Mouse (Mus musculus) CH12.LX (cell line): ENCODE results near the gene Cd320. TPM values are rescaled to one million over a fixed set of nuclear protein-coding genes. Genes with fewer than 3 reads are reported as not detected.

Source experiments
- DNase-seq: peaks from one replicate; pipeline ENCODE4 v3.0.0-alpha.2; 2013; ENCODE audit errors: extremely low read depth
- H3K27ac ChIP-seq: 2 replicates; pipeline ENCODE4 v1.5.1; 2012; ENCODE audit warnings: low read depth, mild to moderate bottlenecking, control low read depth, moderate library complexity; ENCODE audit not compliant: insufficient read depth
- H3K27me3 ChIP-seq: replicated peaks from 2 replicates; pipeline ENCODE3; 2012; ENCODE audit warnings: inconsistent platforms
- H3K36me3 ChIP-seq, 2 experiments: replicated peaks in 1 of 2; 2 replicates each; pipeline versions ENCODE3 to v1.6.1; 2012; ENCODE audit warnings: inconsistent platforms in 1 of 2, low read length in 1 of 2, mild to moderate bottlenecking in 1 of 2, mixed read lengths in 1 of 2, moderate library complexity in 1 of 2; ENCODE audit not compliant: control insufficient read depth in 1 of 2, insufficient read depth in 1 of 2
- H3K4me1 ChIP-seq, 2 experiments: 2 replicates each; pipeline ENCODE4 v1.6.1; 2012; ENCODE audit warnings: inconsistent platforms in 1 of 2, moderate library complexity in 1 of 2; ENCODE audit not compliant: insufficient read depth in 2 of 2, control insufficient read depth in 1 of 2
- H3K4me2 ChIP-seq: 2 replicates; pipeline ENCODE4 v1.6.1; 2012; ENCODE audit warnings: low read depth, mild to moderate bottlenecking, control low read depth; ENCODE audit not compliant: poor library complexity, insufficient read depth, severe bottlenecking
- H3K4me3 ChIP-seq, 3 experiments: fragments of 150-350 bp in 1 of 3; sonication (generic) in 1 of 3; replicated peaks in 1 of 3; 2 replicates each; pipeline versions ENCODE3 to v1.5.1; 2011 to 2012; ENCODE audit warnings: low read depth in 2 of 3, low read length in 2 of 3, mild to moderate bottlenecking in 2 of 3, moderate library complexity in 2 of 3, control low read depth in 1 of 3, improper control_type of control experiment in 1 of 3, inconsistent platforms in 1 of 3, mixed read lengths in 1 of 3; ENCODE audit not compliant: poor library complexity in 1 of 3
- H3K79me2 ChIP-seq: replicated peaks from 2 replicates; pipeline ENCODE4 v1.6.1; 2012; ENCODE audit warnings: mild to moderate bottlenecking, moderate library complexity; ENCODE audit not compliant: control insufficient read depth, poor library complexity, insufficient read depth, severe bottlenecking; ENCODE audit errors: extremely low read depth
- H3K9ac ChIP-seq: 2 replicates; pipeline ENCODE4 v1.6.1; 2012; ENCODE audit warnings: low read depth, mild to moderate bottlenecking, control low read depth, moderate library complexity; ENCODE audit not compliant: insufficient read depth
- H3K9me3 ChIP-seq: replicated peaks from 2 replicates; pipeline ENCODE3; 2012; ENCODE audit warnings: low read length, inconsistent platforms, mixed read lengths
- BHLHE40 ChIP-seq: IDR thresholded peaks from 2 replicates; pipeline ENCODE4 v1.6.1; 2011; ENCODE audit warnings: mild to moderate bottlenecking, low read depth, low read length, improper control_type of control experiment
- CHD2 ChIP-seq: IDR thresholded peaks from 2 replicates; pipeline ENCODE4 v1.6.1; 2011; ENCODE audit warnings: low read length, improper control_type of control experiment
- CTCF ChIP-seq, 2 experiments: IDR thresholded peaks in 1 of 2; conservative IDR thresholded peaks in 1 of 2; 2 replicates each; pipeline ENCODE4 v1.5.1; 2011 to 2012; ENCODE audit warnings: low read depth in 2 of 2, low read length in 2 of 2, improper control_type of control experiment in 1 of 2, inconsistent platforms in 1 of 2, mild to moderate bottlenecking in 1 of 2, moderate library complexity in 1 of 2
- ELF1 ChIP-seq: IDR thresholded peaks from 2 replicates; pipeline ENCODE4 v1.6.1; 2014; ENCODE audit warnings: low read depth, mild to moderate bottlenecking, inconsistent platforms, low read length, improper control_type of control experiment
- ETS1 ChIP-seq: conservative IDR thresholded peaks from 2 replicates; pipeline ENCODE4 v1.6.1; 2012; ENCODE audit warnings: low read depth, mild to moderate bottlenecking, inconsistent platforms, low read length, improper control_type of control experiment, moderate library complexity
- HCFC1 ChIP-seq: IDR thresholded peaks from 2 replicates; pipeline ENCODE4 v1.6.1; 2012; ENCODE audit warnings: low read depth, mild to moderate bottlenecking, inconsistent platforms, low read length, improper control_type of control experiment
- IRF4 ChIP-seq: IDR thresholded peaks from 2 replicates; pipeline ENCODE4 v1.6.1; 2014; ENCODE audit warnings: low read depth, mild to moderate bottlenecking, inconsistent platforms, low read length, improper control_type of control experiment
- JUND ChIP-seq: conservative IDR thresholded peaks from 2 replicates; pipeline ENCODE4 v1.6.1; 2011; ENCODE audit warnings: low read depth, low read length, improper control_type of control experiment
- KAT2A ChIP-seq: IDR thresholded peaks from 2 replicates; pipeline ENCODE4 v1.6.1; 2012; ENCODE audit warnings: low read length, improper control_type of control experiment, inconsistent platforms; ENCODE audit not compliant: insufficient replicate concordance
- MAX ChIP-seq: IDR thresholded peaks from 2 replicates; pipeline ENCODE4 v1.6.1; 2011; ENCODE audit warnings: low read length, improper control_type of control experiment
- MAZ ChIP-seq: IDR thresholded peaks from 2 replicates; pipeline ENCODE4 v1.6.1; 2012; ENCODE audit warnings: low read depth, mild to moderate bottlenecking, inconsistent platforms, low read length, improper control_type of control experiment, moderate library complexity
- NELFE ChIP-seq: IDR thresholded peaks from 2 replicates; pipeline ENCODE4 v1.6.1; 2011; ENCODE audit warnings: low read depth, low read length, improper control_type of control experiment
- PAX5 ChIP-seq: IDR thresholded peaks from 2 replicates; pipeline ENCODE4 v1.6.1; 2012; ENCODE audit warnings: low read length, inconsistent platforms, mixed read lengths
- POLR2A ChIP-seq: IDR thresholded peaks from 2 replicates; pipeline ENCODE4 v1.6.1; 2011; ENCODE audit warnings: low read depth, mild to moderate bottlenecking, improper control_type of control experiment, low read length
- POLR2AphosphoS2 ChIP-seq: IDR thresholded peaks from 2 replicates; pipeline ENCODE4 v1.6.1; 2011; ENCODE audit warnings: low read depth, low read length, improper control_type of control experiment
- RAD21 ChIP-seq: IDR thresholded peaks from 2 replicates; pipeline ENCODE4 v1.6.1; 2011; ENCODE audit warnings: low read depth, mild to moderate bottlenecking, low read length, improper control_type of control experiment, moderate library complexity
- RCOR1 ChIP-seq: conservative IDR thresholded peaks from 2 replicates; pipeline ENCODE4 v1.6.1; 2012; ENCODE audit warnings: low read depth, mild to moderate bottlenecking, inconsistent platforms, low read length, improper control_type of control experiment
- SIN3A ChIP-seq: IDR thresholded peaks from 2 replicates; pipeline ENCODE4 v1.6.1; 2012; ENCODE audit warnings: low read length, improper control_type of control experiment, inconsistent platforms
- SMC3 ChIP-seq: IDR thresholded peaks from 2 replicates; pipeline ENCODE4 v1.6.1; 2011; ENCODE audit warnings: low read depth, low read length, improper control_type of control experiment
- TBP ChIP-seq: conservative IDR thresholded peaks from 2 replicates; pipeline ENCODE4 v1.6.1; 2011; ENCODE audit warnings: low read depth, low read length, improper control_type of control experiment
- TCF12 ChIP-seq: IDR thresholded peaks from 2 replicates; pipeline ENCODE4 v1.6.1; 2014; ENCODE audit warnings: low read depth, mild to moderate bottlenecking, inconsistent platforms, low read length, improper control_type of control experiment
- USF1 ChIP-seq: IDR thresholded peaks from 2 replicates; pipeline ENCODE4 v1.6.1; 2014; ENCODE audit warnings: low read depth, mild to moderate bottlenecking, inconsistent platforms, low read length, improper control_type of control experiment
- ZC3H11A ChIP-seq: IDR thresholded peaks from 2 replicates; pipeline ENCODE4 v1.6.1; 2012; ENCODE audit warnings: low read depth, mild to moderate bottlenecking, inconsistent platforms, low read length, improper control_type of control experiment
- ZNF384 ChIP-seq: IDR thresholded peaks from 2 replicates; pipeline ENCODE4 v1.6.1; 2012; ENCODE audit warnings: low read depth, low read length, improper control_type of control experiment, inconsistent platforms
- dilution Hi-C: fragments of 300-500 bp; cut with MboI; formaldehyde crosslinking; loops from 2 replicates; pipeline ENCODE4 v1.14.3; 2020; ENCODE audit warnings: low sequenced_read_pairs; ENCODE audit not compliant: extremely low pct_unique_long_range_greater_than_20kb, extremely low pct_ligation_motif_present
- in situ Hi-C: fragments of 300-500 bp; cut with MboI; formaldehyde crosslinking; loops from 3 replicates; pipeline ENCODE4 v1.14.3; 2019; ENCODE audit warnings: low sequenced_read_pairs, low pct_ligation_motif_present, low pct_unique_long_range_greater_than_20kb, mixed read lengths
- polyA plus RNA-seq: library from polyadenylated mRNA; unstranded; fragments of >175 nt; gene quantifications from 2 replicates; pipeline ENCODE4 v1.2.1, GENCODE M21; 2012; ENCODE audit warnings: low read depth; ENCODE audit not compliant: insufficient read length
- total RNA-seq, 2 experiments: library from RNA; depleted of rRNA; stranded (reverse); fragments of 300-350 nt in 1 of 2; fragments of >200 nt in 1 of 2; gene quantifications; 2 replicates each; pipeline ENCODE4 v1.2.3; 2012 to 2014

Gene Cd320
- total and polyA plus RNA-seq, 3 experiments = 50.9 to 67.1 (median 53.7) TPM

DNA sequence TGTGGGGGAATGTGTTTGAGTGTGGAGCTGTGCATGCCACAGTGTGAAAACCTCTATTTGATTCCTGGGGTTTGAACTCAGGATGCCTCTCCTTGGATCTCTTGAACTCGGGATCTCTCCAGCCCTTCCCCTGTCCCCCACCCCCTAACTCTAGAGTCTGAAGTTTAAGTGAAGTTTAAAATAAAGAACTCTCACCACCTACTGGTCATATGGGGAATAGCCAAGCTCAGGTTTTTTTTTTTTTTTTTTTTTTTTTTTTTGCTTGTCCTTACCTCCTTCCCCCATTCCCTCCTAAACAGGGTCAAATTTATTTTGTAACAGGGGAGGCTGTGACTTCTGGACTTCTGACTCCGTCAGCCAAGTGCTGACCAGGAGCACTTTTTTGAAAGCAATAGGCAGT lies 40.7 kb upstream of the Cd320 start:
- Histone ChIP-seq H3K9ac (no peak overlapping the region), H3K79me2 (no peaks in the 10 kb centered on the region), H3K4me2 (no peak overlapping the region), H3K4me3 (no peak overlapping the region), H3K9me3 (no peaks in the 10 kb centered on the region), H3K27me3 (peaks cover 6% of the 10 kb centered on the region), H3K4me1 (peaks cover 6 to 8% of the 10 kb centered on the region in 2 experiments), H3K27ac (no peak overlapping the region), H3K36me3 (no peaks in the 10 kb centered on the region)
- DNase-seq = no peak
- TF ChIP-seq KAT2A = no peak
- TF ChIP-seq PAX5 = no peak
- TF ChIP-seq IRF4 = no peak
- peak; percentile 39 to 77; a peak in 3 of 4 replicates for TF ChIP-seq CTCF (conservative IDR thresholded peaks at IDR 0.05 in 1 of 2, IDR thresholded peaks at IDR 0.05 in 1 of 2; ENCODE audit: low read depth in 2 of 2, low read length in 2 of 2)
- no peak for TF ChIP-seq TBP
- no peak for TF ChIP-seq MAX
- 0 out of 2 replicates have a peak, but pooled peaks have one; percentile 32 for TF ChIP-seq SIN3A
- TF ChIP-seq BHLHE40 = 0 out of 2 replicates have a peak, but pooled peaks have one; percentile 8
- TF ChIP-seq RCOR1 = no peak
- peak; percentile 58 for TF ChIP-seq SMC3
- TF ChIP-seq MAZ = 0 out of 2 replicates have a peak, but pooled peaks have one; percentile 40
- TF ChIP-seq POLR2AphosphoS2 = no peak
- TF ChIP-seq RAD21 = peak; percentile 81
- no peak for TF ChIP-seq ETS1
- TF ChIP-seq CHD2 = no peak
- no peak for TF ChIP-seq ELF1
- 0 out of 2 replicates have a peak, but pooled peaks have one; percentile 12 for TF ChIP-seq ZC3H11A
- TF ChIP-seq HCFC1 = 0 out of 2 replicates have a peak, but pooled peaks have one; percentile 24
- no peak for TF ChIP-seq JUND
- TF ChIP-seq ZNF384 = peak; percentile 100
- in situ Hi-C loops (loop anchor here (10.0 kb wide), 1 partner anchor 357 kb away; no protein-coding TSS in a partner anchor), dilution Hi-C loops (no loop called here)

DNA sequence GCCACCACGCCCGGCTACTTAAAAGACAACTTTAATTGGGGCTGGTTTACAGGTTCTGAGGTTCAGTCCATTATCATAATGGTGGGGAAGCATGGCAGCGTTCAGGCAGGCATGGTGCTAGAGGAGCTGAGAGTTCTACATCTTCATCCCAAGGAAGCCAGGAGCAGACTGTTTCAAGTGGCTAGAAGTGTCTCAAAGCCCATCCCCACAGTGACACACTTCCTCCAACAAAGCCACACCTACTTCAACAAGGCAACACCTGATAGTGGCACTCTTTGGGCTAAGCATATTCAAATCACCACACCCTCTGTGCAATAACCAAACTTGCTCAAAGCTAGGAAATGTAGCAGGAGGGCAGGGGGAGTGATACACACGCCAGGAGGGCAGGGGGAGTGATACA lies 38.7 kb upstream of the Cd320 start:
- Histone ChIP-seq H3K4me1 (peaks cover 6 to 8% of the 10 kb centered on the region in 2 experiments), H3K4me2 (0 out of 2 replicates have a peak overlapping the region, but pooled peaks have one; percentile 24), H3K27ac (no peak overlapping the region), H3K4me3 (no peak overlapping the region), H3K9ac (no peak overlapping the region), H3K79me2 (no peaks in the 10 kb centered on the region), H3K27me3 (peaks cover 7% of the 10 kb centered on the region), H3K9me3 (no peaks in the 10 kb centered on the region), H3K36me3 (no peaks in the 10 kb centered on the region)
- in situ Hi-C loops (loop anchor here (10.0 kb wide), 1 partner anchor 359 kb away; no protein-coding TSS in a partner anchor), dilution Hi-C loops (no loop called here)
- no peak for DNase-seq
- TF ChIP-seq TBP = 0 out of 2 replicates have a peak, but pooled peaks have one; percentile 58
- 0 out of 2 replicates have a peak, but pooled peaks have one; percentile 22 for TF ChIP-seq ELF1
- no peak for TF ChIP-seq USF1
- TF ChIP-seq POLR2A = peak; percentile 76
- TF ChIP-seq RAD21 = no peak
- TF ChIP-seq NELFE = peak; percentile 34; the same call in 1 of the 2 replicates
- 0 out of 2 replicates have a peak, but pooled peaks have one; percentile 19 for TF ChIP-seq TCF12
